Mouse (Mus musculus): Measurements from ENCODE around the gene Cdr2.

- TF ChIP-seq CTCF (IDR thresholded peaks at IDR 0.05; ENCODE audit: insufficient read depth, low read length) (no peak), POLR2A (IDR thresholded peaks at IDR 0.05; ENCODE audit: borderline replicate concordance, extremely low read depth, low read depth, low read length) (no peak)
Measured at GRCm38 (mm10) chr7:120941214-120941613, 40.9 kb downstream of the Cdr2 start.

All from lung, adult 2 months (tissue).